Mouse (Mus musculus): Measurements from ENCODE around the gene Prox1.

DNA sequence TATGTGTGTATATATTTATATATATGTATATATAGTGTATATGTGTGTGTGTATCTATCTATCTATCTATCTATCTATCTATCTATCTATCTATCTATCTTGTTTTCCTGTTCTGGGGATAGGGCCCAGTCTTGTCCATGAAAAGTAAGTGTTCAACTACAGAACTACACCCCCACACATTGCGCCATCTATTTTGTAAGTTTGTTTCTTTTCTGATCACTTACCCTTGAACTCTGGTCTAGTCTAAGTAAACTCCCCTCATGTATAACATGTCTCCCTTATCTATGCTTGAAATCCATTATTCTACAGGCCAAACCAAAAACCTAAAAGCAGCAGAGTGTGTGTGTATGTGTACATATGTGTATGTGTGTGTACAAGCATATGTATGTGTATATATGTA is 62.9 kb downstream of the Prox1 start:
- TF ChIP-seq MAX (IDR thresholded peaks at IDR 0.05) (no peak), CTCF (IDR thresholded peaks at IDR 0.05; ENCODE audit: control insufficient read depth, insufficient read depth, insufficient read length) (no peak), CEBPB (IDR thresholded peaks at IDR 0.05; ENCODE audit: low read depth) (no peak), USF1 (IDR thresholded peaks at IDR 0.05; ENCODE audit: low read depth) (no peak), MYOD1 (IDR thresholded peaks at IDR 0.05; ENCODE audit: control insufficient read depth, insufficient read length, low read depth) (no peak)

Measured in C2C12 (cell line).